Mouse (Mus musculus): ENCODE data around the gene Rasl11b. TPM values are rescaled to one million over a fixed set of nuclear protein-coding genes. Genes with fewer than 3 reads are reported as not detected.
A peak's percentile ranks its signal among the peaks of the same experiment; 100 is the strongest.

Gene Rasl11b
- total and polyA plus RNA-seq, 2 experiments from 2014 or later = 7.2 to 17.1 TPM

DNA sequence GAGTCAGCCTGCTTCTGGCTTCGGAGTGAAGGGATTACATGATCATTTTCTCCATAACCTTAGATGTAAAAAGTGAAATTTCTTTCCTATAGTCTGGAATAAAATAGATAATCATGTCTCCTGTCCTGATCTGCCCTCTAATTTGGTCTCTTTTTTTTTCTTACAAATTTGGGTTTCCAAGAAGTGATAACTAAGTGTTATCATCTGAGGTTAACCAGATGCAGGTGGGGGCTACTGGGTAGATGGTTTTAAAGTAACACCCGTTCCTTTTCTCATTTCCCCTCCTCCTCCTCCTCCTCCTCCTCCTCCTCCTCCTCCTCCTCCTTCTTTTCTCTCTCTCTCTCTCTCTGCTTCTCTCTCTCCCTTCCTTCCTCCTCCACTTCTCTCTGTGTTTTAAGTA, 2.1 kb upstream of the Rasl11b start:
- Histone ChIP-seq H3K27me3 (ENCODE audit: insufficient read depth, low read length) (no peaks in the 10 kb centered on the region), H3K4me3 (ENCODE audit: low read length) (no peak overlapping the region), H3K4me2 (ENCODE audit: low read depth, low read length) (no peak overlapping the region), H3K9me3 (ENCODE audit: low read length) (no peaks in the 10 kb centered on the region), H3K9ac (replicated peaks; ENCODE audit: low read length) (no peak overlapping the region), H3K36me3 (ENCODE audit: insufficient read depth, low read length) (no peaks in the 10 kb centered on the region), H3K4me1 (ENCODE audit: insufficient read depth, low read length) (no peaks in the 10 kb centered on the region; the same call in 1 of the 2 replicates), H3K27ac (no peak overlapping the region)
- ATAC-seq (no peak), DNase-seq (ENCODE audit: low spot score) (no peak)
- 65% methylated on average over 2 of the region's 2 CpGs for WGBS
- TF ChIP-seq CTCF (IDR thresholded peaks at IDR 0.05; ENCODE audit: low read depth) = no peak

DNA sequence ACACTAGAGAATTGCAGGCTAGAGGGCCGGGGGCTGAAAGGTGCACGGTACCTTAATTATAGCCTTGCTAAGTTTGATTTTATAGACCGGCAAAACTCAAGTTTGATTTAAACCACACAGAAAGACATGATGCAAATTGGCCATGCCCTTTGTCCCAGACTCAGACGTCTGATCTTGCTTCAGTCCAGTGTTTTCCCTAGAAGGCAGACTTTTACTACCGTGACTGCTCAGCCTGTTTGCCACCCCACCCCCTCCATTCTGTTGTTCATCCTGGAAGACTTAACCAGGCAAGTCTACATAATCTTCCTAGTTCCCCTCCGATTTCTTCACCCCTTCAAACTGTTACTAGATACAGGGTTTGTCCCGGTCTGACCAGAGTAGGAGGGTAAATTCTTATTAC, 1.5 kb upstream of the Rasl11b start:
- no peak for TF ChIP-seq CTCF (IDR thresholded peaks at IDR 0.05; ENCODE audit: low read depth)
- no peak overlapping the region for H3K4me2 ChIP-seq (ENCODE audit: low read depth, low read length)
- H3K27me3 ChIP-seq (ENCODE audit: insufficient read depth, low read length) = no peaks in the 10 kb centered on the region
- no peak overlapping the region for H3K9ac ChIP-seq (replicated peaks; ENCODE audit: low read length)
- no peak for ATAC-seq
- DNase-seq (ENCODE audit: low spot score) = no peak
- H3K4me3 ChIP-seq (ENCODE audit: low read length) = no peak overlapping the region
- H3K27ac ChIP-seq = no peak overlapping the region
- H3K36me3 ChIP-seq (ENCODE audit: insufficient read depth, low read length) = no peaks in the 10 kb centered on the region
- no peaks in the 10 kb centered on the region; the same call in 1 of the 2 replicates for H3K4me1 ChIP-seq (ENCODE audit: insufficient read depth, low read length)
- WGBS = 62% methylated on average over 7 of the region's 7 CpGs
- no peaks in the 10 kb centered on the region for H3K9me3 ChIP-seq (ENCODE audit: low read length)

DNA sequence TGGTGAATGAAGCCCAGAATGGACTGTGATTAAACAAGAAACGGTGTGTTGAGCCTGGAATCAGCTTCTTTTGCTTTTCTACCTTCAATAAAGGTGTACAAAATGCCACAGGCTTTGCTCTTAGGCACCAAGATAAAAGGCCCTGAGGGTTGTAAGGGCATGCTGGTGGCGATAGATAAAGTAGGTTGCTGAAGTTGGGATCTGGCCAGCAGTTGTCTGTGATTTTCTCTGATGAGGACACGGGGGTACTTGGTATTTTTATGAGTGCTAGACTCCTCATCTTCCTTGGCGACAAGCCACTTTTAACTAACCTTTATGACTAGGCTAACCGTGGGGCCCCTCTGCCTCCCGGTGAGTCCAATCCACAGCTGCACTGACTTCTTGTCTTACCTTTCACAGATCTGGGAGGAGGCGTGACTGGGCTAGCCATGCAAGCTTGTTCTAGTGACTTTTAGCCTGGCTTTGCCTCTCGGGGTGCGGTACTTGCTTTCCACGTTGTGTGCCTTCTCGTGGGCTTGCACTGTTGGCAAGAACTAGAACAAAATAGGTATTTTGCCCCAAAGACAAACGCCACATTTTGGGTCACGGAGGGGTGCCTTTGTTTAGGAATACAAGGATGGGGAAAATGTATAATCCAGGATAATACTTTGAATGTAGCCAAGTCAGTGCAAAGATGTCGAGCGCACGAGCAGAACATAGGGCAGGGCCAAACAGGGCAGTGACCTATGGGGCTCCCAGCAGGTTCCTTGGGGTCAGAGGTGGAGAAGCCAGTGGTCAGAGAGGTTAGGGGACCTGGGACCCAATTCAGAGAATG, 852 bp upstream of the Rasl11b start:
- no peaks in the 10 kb centered on the region; the same call in 1 of the 2 replicates for H3K4me1 ChIP-seq (ENCODE audit: insufficient read depth, low read length)
- ATAC-seq = no peak
- peak overlapping the region; percentile 62 for H3K9ac ChIP-seq (replicated peaks; ENCODE audit: low read length)

DNA sequence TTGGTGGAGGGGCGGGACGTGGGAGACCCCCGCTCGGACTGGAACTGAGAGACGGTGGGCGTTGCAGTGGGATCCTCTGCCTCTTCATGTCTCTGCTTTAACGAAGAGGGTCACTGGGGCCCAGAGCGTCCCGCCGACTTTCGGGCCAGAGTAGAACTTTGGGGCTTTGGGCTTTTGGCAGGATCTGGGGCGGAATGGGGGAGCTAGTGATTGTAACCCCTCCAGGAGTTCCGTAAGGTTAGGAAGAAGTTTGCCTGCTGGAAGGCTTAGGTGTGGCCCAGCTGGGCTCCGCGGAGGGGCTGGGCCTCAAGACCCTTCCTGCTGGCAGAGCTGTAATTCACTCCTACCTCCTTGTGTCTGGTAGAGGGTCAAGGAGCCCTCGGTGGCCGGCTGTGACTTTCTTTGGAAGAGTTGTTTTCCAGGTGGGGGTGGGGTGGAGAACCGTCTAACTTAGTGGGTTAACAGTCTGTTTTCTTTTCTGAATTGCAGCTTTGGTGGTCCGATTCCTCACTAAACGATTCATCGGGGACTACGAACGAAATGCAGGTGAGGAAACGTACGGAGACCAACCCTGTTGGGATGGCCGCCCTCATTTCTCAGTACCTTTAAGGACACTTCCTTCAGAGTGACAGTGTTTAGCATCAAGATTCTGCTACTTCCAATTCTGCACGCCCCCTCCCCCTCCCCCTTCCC, 674 bp downstream of the Rasl11b start:
- H3K4me3 ChIP-seq (ENCODE audit: low read length) = peak overlapping the region; percentile 68
- no peaks in the 10 kb centered on the region for H3K9me3 ChIP-seq (ENCODE audit: low read length)
- H3K27ac ChIP-seq = peak overlapping the region; percentile 49; the same call in 1 of the 2 replicates
- peak overlapping the region; percentile 93 for H3K4me2 ChIP-seq (ENCODE audit: low read depth, low read length)
- H3K4me1 ChIP-seq (ENCODE audit: insufficient read depth, low read length) = no peaks in the 10 kb centered on the region; the same call in 1 of the 2 replicates
- no peaks in the 10 kb centered on the region for H3K36me3 ChIP-seq (ENCODE audit: insufficient read depth, low read length)
- ATAC-seq = no peak; the same call in 1 of the 2 replicates
- H3K27me3 ChIP-seq (ENCODE audit: insufficient read depth, low read length) = no peaks in the 10 kb centered on the region
- no peak for TF ChIP-seq CTCF (IDR thresholded peaks at IDR 0.05; ENCODE audit: low read depth)
- no peak for DNase-seq (ENCODE audit: low spot score)
- WGBS = 2% methylated on average over 27 of the region's 27 CpGs
- peak overlapping the region; percentile 62 for H3K9ac ChIP-seq (replicated peaks; ENCODE audit: low read length)

More for the DNA sequence above, 852 bp upstream of the Rasl11b start:
- Histone ChIP-seq H3K4me2 (ENCODE audit: low read depth, low read length) (peak overlapping the region; percentile 93), H3K4me3 (ENCODE audit: low read length) (peak overlapping the region; percentile 68), H3K9me3 (ENCODE audit: low read length) (no peaks in the 10 kb centered on the region), H3K36me3 (ENCODE audit: insufficient read depth, low read length) (no peaks in the 10 kb centered on the region), H3K27me3 (ENCODE audit: insufficient read depth, low read length) (no peaks in the 10 kb centered on the region), H3K27ac (no peak overlapping the region)
- 31% methylated on average over 16 of the region's 16 CpGs for WGBS
- no peak for TF ChIP-seq CTCF (IDR thresholded peaks at IDR 0.05; ENCODE audit: low read depth)
- no peak for DNase-seq (ENCODE audit: low spot score)

DNA sequence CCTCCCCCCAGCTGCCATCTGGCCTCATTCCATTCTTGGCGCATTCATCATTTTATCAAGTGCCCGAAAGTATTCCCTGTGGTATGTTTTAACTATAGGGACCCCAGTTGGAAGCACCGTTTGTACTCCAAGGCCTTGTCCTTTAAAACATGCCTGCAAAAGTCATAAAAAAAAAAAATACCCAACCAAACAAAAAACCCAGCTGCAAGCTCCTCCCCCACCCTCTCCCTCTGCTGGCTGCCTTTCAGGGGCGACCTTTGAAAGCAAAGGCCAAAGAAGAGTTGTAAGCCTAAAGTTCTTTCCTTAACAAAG, 1.2 kb downstream of the Rasl11b start:
- 8% methylated on average over 4 of the region's 4 CpGs for WGBS
- Histone ChIP-seq H3K9me3 (ENCODE audit: low read length) (no peaks in the 10 kb centered on the region), H3K9ac (replicated peaks; ENCODE audit: low read length) (no peak overlapping the region), H3K36me3 (ENCODE audit: insufficient read depth, low read length) (no peaks in the 10 kb centered on the region), H3K4me3 (ENCODE audit: low read length) (peak overlapping the region; percentile 68), H3K4me1 (ENCODE audit: insufficient read depth, low read length) (no peaks in the 10 kb centered on the region; the same call in 1 of the 2 replicates), H3K27me3 (ENCODE audit: insufficient read depth, low read length) (no peaks in the 10 kb centered on the region), H3K27ac (no peak overlapping the region), H3K4me2 (ENCODE audit: low read depth, low read length) (peak overlapping the region; percentile 93)
- no peak for ATAC-seq
- DNase-seq (ENCODE audit: low spot score) = no peak
- TF ChIP-seq CTCF (IDR thresholded peaks at IDR 0.05; ENCODE audit: low read depth) = no peak

DNA sequence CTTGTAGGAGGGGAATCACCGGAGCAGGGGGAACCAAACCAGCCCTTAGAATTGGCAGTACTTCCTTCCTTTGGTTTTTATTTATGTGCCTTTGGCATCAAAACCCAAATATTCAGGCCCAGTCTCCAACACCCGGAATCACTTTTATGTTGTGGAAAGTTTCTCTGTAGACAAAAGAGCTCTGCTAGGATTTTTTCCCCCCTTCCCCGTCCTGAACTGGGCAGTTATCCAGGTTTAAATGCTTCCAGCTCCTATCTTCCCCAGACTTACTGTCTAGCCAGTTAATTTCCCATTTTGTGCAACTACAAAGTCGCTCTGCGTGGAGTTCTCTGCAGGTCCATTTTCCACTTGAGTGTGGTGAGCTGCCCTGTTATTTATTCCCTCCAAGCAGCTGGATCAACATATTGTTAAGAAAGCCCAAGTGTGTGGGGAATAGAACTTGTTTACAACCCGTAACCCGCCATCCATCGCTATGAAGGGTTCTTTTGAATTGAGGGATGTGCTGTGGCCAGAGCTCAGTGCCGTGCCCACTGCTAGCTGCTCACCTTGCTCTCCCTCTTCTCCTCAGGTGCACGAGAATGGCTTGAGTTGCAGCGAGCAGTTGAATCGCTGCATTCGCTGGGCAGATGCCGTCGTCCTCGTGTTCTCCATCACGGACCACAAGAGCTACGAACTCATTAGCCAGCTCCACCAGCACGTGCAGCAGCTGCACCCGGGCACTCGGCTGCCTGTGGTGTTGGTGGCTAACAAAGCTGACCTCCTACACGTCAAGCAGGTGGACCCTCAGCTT, 2.6 kb downstream of the Rasl11b start:
- TF ChIP-seq CTCF (IDR thresholded peaks at IDR 0.05; ENCODE audit: low read depth) = no peak
- no peak overlapping the region for H3K27ac ChIP-seq
- no peaks in the 10 kb centered on the region for H3K27me3 ChIP-seq (ENCODE audit: insufficient read depth, low read length)
- no peak overlapping the region for H3K9ac ChIP-seq (replicated peaks; ENCODE audit: low read length)
- 45% methylated on average over 22 of the region's 22 CpGs for WGBS
- ATAC-seq (no peak), DNase-seq (ENCODE audit: low spot score) (peak; percentile 53)
- H3K4me2 ChIP-seq (ENCODE audit: low read depth, low read length) = peak overlapping the region; percentile 93
- no peaks in the 10 kb centered on the region for H3K9me3 ChIP-seq (ENCODE audit: low read length)
- H3K36me3 ChIP-seq (ENCODE audit: insufficient read depth, low read length) = no peaks in the 10 kb centered on the region
- no peaks in the 10 kb centered on the region; the same call in 1 of the 2 replicates for H3K4me1 ChIP-seq (ENCODE audit: insufficient read depth, low read length)
- no peak overlapping the region; the same call in 1 of the 2 replicates for H3K4me3 ChIP-seq (ENCODE audit: low read length)

Data from hindbrain, postnatal 0 days (tissue).